ENCODE assay signal across 16 mouse cellular contexts in genomic region chr3:153917200-153917599, GRCm38 (mm10). TPM values are rescaled to one million over a fixed set of nuclear protein-coding genes. Genes with fewer than 3 reads are reported as not detected.
DNase-seq lines count a peak whose midpoint lies in the region; ATAC-seq and TF ChIP-seq lines count a peak whose summit lies in the region.
"Had no signal": no experiment of that assay in that cellular context is flagged by ENCODE, and none has a peak within 500 bp of the region (broad histone marks: within the 10 kb centered on the region; RNA-seq: fewer than 3 reads in every experiment).

No protein-coding gene starts in this region.

- H3K36me3 ChIP-seq in lung, postnatal 0 days (ENCODE audit: insufficient read depth, low read length), result no peaks in the 10 kb centered on the region
- peaks cover 6% of the 10 kb centered on the region for H3K36me3 ChIP-seq in ES-E14 (ENCODE audit: control insufficient read depth, insufficient read depth, low read length, poor library complexity, severe bottlenecking)
- H3K36me3 ChIP-seq: hindbrain, embryonic 15.5 days had no signal

- H3K4me1 ChIP-seq in lung, postnatal 0 days (ENCODE audit: insufficient read depth, low read depth, low read length), result peaks cover 4% of the 10 kb centered on the region; the same call in 1 of the 2 replicates
- H3K4me1 ChIP-seq in ES-E14 (ENCODE audit: control insufficient read depth in 2 of 2, insufficient read depth in 2 of 2, low read length in 2 of 2, poor library complexity in 1 of 2), result peaks cover 2 to 5% of the 10 kb centered on the region in 2 experiments; a peak in 2 of 4 replicates

- in situ Hi-C loops in ES-E14 (cut with MboI; ENCODE audit: low sequenced_read_pairs in 2 of 2, unreplicated experiment in 2 of 2), result no loop called here

- no peaks in the 10 kb centered on the region for H3K27me3 ChIP-seq in lung, postnatal 0 days (replicated peaks; ENCODE audit: insufficient read depth, low read length)
- H3K27me3 ChIP-seq: heart, embryonic 15.5 days; hindbrain, embryonic 15.5 days; liver, embryonic 12.5 days had no signal

- WGBS in lung, postnatal 0 days, result 11% methylated on average over 1 of the region's 1 CpGs

- DNase-seq in lung, postnatal 0 days (ENCODE audit: low spot score), result peak; percentile 26
- DNase-seq in lung, postnatal 14 days, result no peak
- DNase-seq in ES-E14 (ENCODE audit: low read depth, low spot score), result peak; percentile 78
- peak; percentile 58 for DNase-seq in adipocyte (ENCODE audit: low spot score)
- no peak for DNase-seq in thymus, postnatal 0 days (ENCODE audit: low spot score)
- no peak for DNase-seq in cerebellum, postnatal 36 days
- DNase-seq: adrenal gland, adult 2 months; cerebellum, postnatal 25 days; kidney, adult 9 months; right cerebral cortex, postnatal 25 days had no signal

- no peak overlapping the region for H3K9ac ChIP-seq in lung, postnatal 0 days (replicated peaks; ENCODE audit: low read depth)
- no peak overlapping the region for H3K9ac ChIP-seq in ES-E14 (ENCODE audit: insufficient read depth, low read depth, low read length, poor library complexity, severe bottlenecking)
- H3K9ac ChIP-seq: heart, embryonic 15.5 days; hindbrain, embryonic 15.5 days; liver, embryonic 12.5 days had no signal

- no peak for ATAC-seq in lung, postnatal 0 days
- ATAC-seq in megakaryocyte, adult 5-6 weeks (ENCODE audit: poor library complexity, severe bottlenecking), result peak; percentile 19; the same call in 1 of the 2 replicates
- ATAC-seq: liver, embryonic 12.5 days had no signal

- H3K4me3 ChIP-seq in lung, postnatal 0 days (ENCODE audit: low read depth, low read length), result no peak overlapping the region
- no peak overlapping the region for H3K4me3 ChIP-seq in ES-E14 (ENCODE audit: insufficient read depth in 1 of 2, low read depth in 1 of 2, low read length in 2 of 2, poor library complexity in 1 of 2, severe bottlenecking in 1 of 2)
- H3K4me3 ChIP-seq: erythroblast, embryonic 14.5 days; heart, embryonic 15.5 days; hindbrain, embryonic 15.5 days; liver, embryonic 12.5 days had no signal

- H3K4me2 ChIP-seq in lung, postnatal 0 days (replicated peaks; ENCODE audit: low read depth, low read length), result no peak overlapping the region
- H3K4me2 ChIP-seq: heart, embryonic 15.5 days; hindbrain, embryonic 15.5 days; liver, embryonic 12.5 days had no signal

- TF ChIP-seq EP300 in lung, postnatal 0 days (IDR thresholded peaks at IDR 0.05), result no peak

- H3K9me3 ChIP-seq in lung, postnatal 0 days (ENCODE audit: low read length), result no peaks in the 10 kb centered on the region
- no peaks in the 10 kb centered on the region for H3K9me3 ChIP-seq in ES-E14 (ENCODE audit: control insufficient read depth, insufficient read depth, low read depth, low read length)
- H3K9me3 ChIP-seq: G1E; heart, embryonic 15.5 days; hindbrain, embryonic 15.5 days; liver, embryonic 12.5 days had no signal

- no peak overlapping the region for H3K27ac ChIP-seq in lung, postnatal 0 days (ENCODE audit: low read length)
- H3K27ac ChIP-seq in ES-E14 (ENCODE audit: insufficient read depth, low read depth, low read length, poor library complexity, severe bottlenecking), result no peak overlapping the region; the same call in 1 of the 2 replicates
- H3K27ac ChIP-seq: heart, embryonic 15.5 days; hindbrain, embryonic 15.5 days; liver, embryonic 12.5 days had no signal

- TF ChIP-seq CTCF in lung, postnatal 0 days (IDR thresholded peaks at IDR 0.05), result no peak

TF ChIP-seq in ES-E14, 5 proteins besides CTCF, POLR2A, EP300 and RAD21:
- TF ChIP-seq HCFC1 (IDR thresholded peaks at IDR 0.05; ENCODE audit: borderline replicate concordance, insufficient read depth, low read length) (no peak), MAFK (IDR thresholded peaks at IDR 0.05; ENCODE audit: insufficient read depth, low read depth, low read length) (no peak), ZNF384 (IDR thresholded peaks at IDR 0.05; ENCODE audit: low read depth, low read length) (no peak), CHD2 (IDR thresholded peaks at IDR 0.05; ENCODE audit: low read depth, low read length) (0 out of 2 replicates have a peak, but pooled peaks have one; percentile 18)

RNA-seq across cellular contexts. Expression of gene Rabggtb, which starts 4.4 kb away (rescaled TPM):
- 28.3 and 29.0 TPM in 2 replicates for polyA plus RNA-seq in lung, postnatal 0 days (2015; fragmentation: Nextera tagmentation; extraction: Ambion mirVana)
- 243 and 307 TPM in 2 replicates for total RNA-seq in ES-E14 (2012; rRNA removed)
- total RNA-seq in megakaryocyte, adult 5-6 weeks (2015), result 46.1 and 63.0 TPM in 2 replicates
- total RNA-seq in megakaryocyte, adult 5-6 weeks (2017), result 54.2 and 60.8 TPM in 2 replicates
- polyA plus RNA-seq in thymus, postnatal 0 days (2015; fragmentation: Nextera tagmentation; extraction: Ambion mirVana), result 43.3 and 45.5 TPM in 2 replicates

RNA-seq across cellular contexts. Expression of gene Msh4, which starts 11.3 kb away (rescaled TPM):
- polyA plus RNA-seq in lung, postnatal 0 days (2015; fragmentation: Nextera tagmentation; extraction: Ambion mirVana), result 0.04 and 0.08 TPM in 2 replicates
- 1.4 and 2.0 TPM in 2 replicates for total RNA-seq in ES-E14 (2012; rRNA removed)
- total RNA-seq in megakaryocyte, adult 5-6 weeks (2015), result 0.33 TPM in 1 of 2 replicates, not detected in the other
- total RNA-seq in megakaryocyte, adult 5-6 weeks (2017), result 0.04 and 0.08 TPM in 2 replicates
- 0.13 and 0.30 TPM in 2 replicates for polyA plus RNA-seq in thymus, postnatal 0 days (2015; fragmentation: Nextera tagmentation; extraction: Ambion mirVana)
- polyA plus RNA-seq: adrenal gland, adult 2 months; erythroblast, embryonic 14.5 days; G1E had no signal

RNA-seq across cellular contexts. Expression of gene Acadm, which starts 27.2 kb away (rescaled TPM):
- polyA plus RNA-seq in lung, postnatal 0 days (2015; fragmentation: Nextera tagmentation; extraction: Ambion mirVana), result 68.9 and 75.9 TPM in 2 replicates
- 94.5 and 101 TPM in 2 replicates for total RNA-seq in ES-E14 (2012; rRNA removed)
- total RNA-seq in megakaryocyte, adult 5-6 weeks (2015), result 47.8 and 56.5 TPM in 2 replicates
- 166 and 238 TPM in 2 replicates for total RNA-seq in megakaryocyte, adult 5-6 weeks (2017)
- 69.3 and 70.5 TPM in 2 replicates for polyA plus RNA-seq in thymus, postnatal 0 days (2015; fragmentation: Nextera tagmentation; extraction: Ambion mirVana)

RNA-seq across cellular contexts. Expression of gene Slc44a5, which starts 56.0 kb away (rescaled TPM):
- 0.20 TPM in 2 replicates for polyA plus RNA-seq in lung, postnatal 0 days (2015; fragmentation: Nextera tagmentation; extraction: Ambion mirVana)
- 0.09 and 0.16 TPM in 2 replicates for total RNA-seq in ES-E14 (2012; rRNA removed)
- not detected in 2 replicates for total RNA-seq in megakaryocyte, adult 5-6 weeks (2015)
- not detected in 2 replicates for total RNA-seq in megakaryocyte, adult 5-6 weeks (2017)
- polyA plus RNA-seq in thymus, postnatal 0 days (2015; fragmentation: Nextera tagmentation; extraction: Ambion mirVana), result 0.03 and 0.05 TPM in 2 replicates
- total RNA-seq: adrenal gland, adult 2 months had no signal
- polyA plus RNA-seq: erythroblast, embryonic 14.5 days; G1E had no signal

Comparison
In these comparisons a context has a peak if more than half of its experiments do, and no peak if none do; other contexts are left out.
1. DNase-seq: peak in lung, postnatal 0 days (single experiment), ES-E14 (single experiment) and adipocyte (single experiment); none in lung, postnatal 14 days (single experiment), thymus, postnatal 0 days (single experiment) and cerebellum, postnatal 36 days (0 of 2).